Mouse (Mus musculus) adrenal gland, postnatal 36 days (tissue): ENCODE results near the gene Pctp. TPM values are rescaled to one million over a fixed set of nuclear protein-coding genes. Genes with fewer than 3 reads are reported as not detected.

Source experiments
- DNase-seq, 2 experiments: peaks; one replicate each; pipeline ENCODE4 v3.0.0; 2021; ENCODE audit warnings: mixed read lengths in 1 of 2
- total RNA-seq, 2 experiments: library from RNA; stranded (reverse); gene quantifications; 2 replicates each; pipeline ENCODE4 v1.2.3; 2021

Pctp gene
- total RNA-seq, 2 experiments from 2014 or later: 5.0 to 9.0 TPM

- no peak for DNase-seq
Observed at GRCm38 (mm10) chr11:89977746-89978352, 24.8 kb downstream of the Pctp start.

GRCm38 (mm10) chr11:89976361-89976760 lies 26.3 kb downstream of the Pctp start:
- DNase-seq: no peak

GRCm38 (mm10) chr11:89971296-89971695 lies 31.4 kb downstream of the Pctp start:
- no peak for DNase-seq

- no peak for DNase-seq
Observed at GRCm38 (mm10) chr11:89970726-89971125, 32.0 kb downstream of the Pctp start.

- no peak for DNase-seq
Observed at GRCm38 (mm10) chr11:89969131-89969530, 33.6 kb downstream of the Pctp start.

- DNase-seq: no peak
Observed at GRCm38 (mm10) chr11:89950691-89951270, 51.9 kb downstream of the Pctp start.

- DNase-seq: peak in 1 of 2 experiments; percentile 8
Observed at GRCm38 (mm10) chr11:89947806-89948205, 54.9 kb downstream of the Pctp start.

- DNase-seq: no peak
Observed at GRCm38 (mm10) chr11:89945159-89945558, 57.5 kb downstream of the Pctp start.

- DNase-seq: no peak
Observed at GRCm38 (mm10) chr11:89937241-89937640, 65.5 kb downstream of the Pctp start.

Other genes with a start within 250 kb of the Pctp start
- under 1 TPM; 0.16 to 0.26 TPM for gene Ankfn1, start 225.2 kb downstream of the Pctp start, total RNA-seq
- gene Tmem100, start 27.5 kb upstream of the Pctp start, total RNA-seq: 1 to 10 TPM; 3.3 to 7.1 TPM
- 1 to 10 TPM; 2.6 to 5.3 TPM for gene Gm45716, start 184.8 kb upstream of the Pctp start, total RNA-seq
- 100 to 1,000 TPM in 1 of 2 experiments, 10 to 100 TPM in 1; 86.1 to 156 TPM for gene Mmd, start 246.6 kb upstream of the Pctp start, total RNA-seq